Mouse (Mus musculus) kidney, adult 2 months (tissue): Measurements from ENCODE around the gene Slc29a1.

ENCODE experiments used
- CTCF ChIP-seq: fragments of 200-500 bp; conservative IDR thresholded peaks from 2 replicates; pipeline ENCODE4 v1.5.1; 2011; ENCODE audit warnings: low read depth, mild to moderate bottlenecking, control low read depth, low read length, moderate library complexity, mixed read lengths; ENCODE audit not compliant: insufficient read depth, insufficient read length
- POLR2A ChIP-seq: fragments of 200-500 bp; IDR thresholded peaks from one replicate; pipeline ENCODE4 v1.6.1; 2011; ENCODE audit warnings: low read depth, low read length, control low read depth

DNA sequence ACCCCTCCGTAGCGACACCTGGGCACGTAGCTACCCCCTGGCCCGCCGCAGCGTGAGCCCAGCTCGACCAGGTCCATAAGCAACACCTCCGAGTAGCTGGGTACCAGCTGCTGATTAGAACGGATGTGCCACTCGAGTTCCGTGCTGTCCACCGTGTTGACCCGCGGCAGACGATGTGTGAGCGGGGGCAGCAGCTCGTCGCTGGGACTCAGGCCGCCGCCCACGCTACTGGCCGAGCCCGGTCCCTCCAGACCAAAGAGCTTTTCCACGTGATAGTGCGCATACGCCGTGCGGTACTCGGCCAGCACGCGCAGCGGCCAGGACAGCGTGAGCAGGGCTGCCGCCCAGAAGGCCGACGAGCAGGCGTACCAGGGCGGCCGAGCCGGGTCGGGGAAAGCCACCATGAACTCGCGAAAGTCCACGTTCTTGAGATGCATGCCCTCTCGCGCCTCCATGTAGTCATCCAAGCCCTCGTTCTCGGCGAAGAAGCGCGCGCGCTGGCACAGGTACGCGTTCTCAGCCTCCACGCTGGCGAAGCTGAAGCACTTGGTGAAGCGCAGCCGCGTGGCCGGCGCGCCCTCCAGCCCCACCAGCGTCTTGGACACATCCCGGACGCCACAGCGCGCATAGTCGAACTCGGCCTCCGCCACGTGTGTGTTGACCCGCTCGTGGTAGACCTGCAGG, 54.0 kb downstream of the Slc29a1 start:
- TF ChIP-seq CTCF (no peak), POLR2A (no peak)
